Mouse (Mus musculus) liver, adult 2 months (tissue): Measurements from ENCODE around the gene Hes2.

Experiments
- CTCF ChIP-seq: fragments of 200-500 bp; IDR thresholded peaks from 2 replicates; pipeline ENCODE4 v1.5.1; 2011; ENCODE audit warnings: low read depth, low read length, control low read depth
- POLR2A ChIP-seq: fragments of 200-500 bp; IDR thresholded peaks from 2 replicates; pipeline ENCODE4 v1.6.1; 2011; ENCODE audit warnings: low read length, control low read depth; ENCODE audit not compliant: insufficient read depth; ENCODE audit errors: extremely low read depth

GRCm38 (mm10) chr4:152120311-152121182, 38.1 kb upstream of the Hes2 start:
- TF ChIP-seq POLR2A (no peak), CTCF (no peak)
